Comparison of ENCODE assay signal across 10 mouse cellular contexts in genomic region chr7:97414426-97414825, GRCm38 (mm10). TPM values are rescaled to one million over a fixed set of nuclear protein-coding genes. Genes with fewer than 3 reads are reported as not detected.
DNase-seq lines count a peak whose midpoint lies in the region.
"Had no signal": no experiment of that assay in that cellular context is flagged by ENCODE, and none has a peak within 500 bp of the region (broad histone marks: within the 10 kb centered on the region; RNA-seq: fewer than 3 reads in every experiment).

No protein-coding gene starts in this region.

- peak; percentile 97 for DNase-seq in heart, adult 11 months
- DNase-seq in heart, postnatal 25 days (ENCODE audit: low spot score), result no peak
- peak; percentile 43 for DNase-seq in lung, postnatal 36 days
- DNase-seq in lung, postnatal 14 days, result no peak
- peak; percentile 33 to 54 for DNase-seq in heart, postnatal 14 days
- DNase-seq in skeletal muscle tissue, adult 2 months (ENCODE audit: low read depth, low spot score), result peak; percentile 42
- no peak for DNase-seq in urinary bladder, postnatal 36 days (ENCODE audit: low spot score in 2 of 2)
- no peak for DNase-seq in layer of hippocampus, adult 8-10 months (ENCODE audit: low spot score in 2 of 2)
- DNase-seq: layer of hippocampus, adult 9-11 months; thymus, postnatal 14 days had no signal

- intact Hi-C loops in heart, postnatal 25 days (cut with DNase I), result no loop called here
- intact Hi-C loops in heart, postnatal 14 days (cut with DNase I), result no loop called here

RNA-seq across cellular contexts. Expression of gene Thrsp, which starts 3.1 kb away (rescaled TPM):
- 10 to 100 TPM; 32.7 to 44.2 TPM for total RNA-seq in heart, postnatal 25 days (2021)
- 10 to 100 TPM; 27.7 to 34.9 TPM for total RNA-seq in heart, postnatal 14 days (2021)
- total RNA-seq in layer of hippocampus, adult 8-10 months (2022), result 10 to 100 TPM; 28.4 to 62.4 (median 39.8) TPM

RNA-seq across cellular contexts. Expression of gene Ndufc2, which starts 14.6 kb away (rescaled TPM):
- 100 to 1,000 TPM; 521 to 565 TPM for total RNA-seq in heart, postnatal 25 days (2021)
- total RNA-seq in heart, postnatal 14 days (2021), result 100 to 1,000 TPM; 516 to 524 TPM
- total RNA-seq in layer of hippocampus, adult 8-10 months (2022), result 100 to 1,000 TPM; 195 to 233 (median 212) TPM

RNA-seq across cellular contexts. Expression of gene Kctd14, which starts 36.7 kb away (rescaled TPM):
- total RNA-seq in heart, postnatal 25 days (2021), result under 1 TPM; 0.11 to 0.13 TPM
- under 1 TPM; 0.29 to 0.41 TPM for total RNA-seq in heart, postnatal 14 days (2021)
- total RNA-seq in layer of hippocampus, adult 8-10 months (2022), result 1 to 10 TPM; 4.1 to 6.4 (median 5.6) TPM

RNA-seq across cellular contexts. Expression of gene Alg8, which starts 43.0 kb away (rescaled TPM):
- total RNA-seq in heart, postnatal 25 days (2021), result 1 to 10 TPM; 4.8 to 5.4 TPM
- 1 to 10 TPM; 5.1 to 5.5 TPM for total RNA-seq in heart, postnatal 14 days (2021)
- 10 to 100 TPM in 3 of 4 experiments, 1 to 10 TPM in 1; 9.0 to 12.7 (median 11.2) TPM for total RNA-seq in layer of hippocampus, adult 8-10 months (2022)

Comparison
In these comparisons a context has a peak if more than half of its experiments do, and no peak if none do; other contexts are left out.
1. DNase-seq: peak in heart, adult 11 months (single experiment), lung, postnatal 36 days (single experiment), heart, postnatal 14 days (2 of 2) and skeletal muscle tissue, adult 2 months (single experiment); none in heart, postnatal 25 days (single experiment), lung, postnatal 14 days (single experiment), urinary bladder, postnatal 36 days (0 of 2) and layer of hippocampus, adult 8-10 months (0 of 2).